8 mouse cellular contexts compared by ENCODE assay signal in genomic region chr7:87411373-87411772, GRCm38 (mm10).
DNase-seq lines count a peak whose midpoint lies in the region; ATAC-seq and TF ChIP-seq lines count a peak whose summit lies in the region.
"Not testable (repeated sequence)": the region's sequence is repeated elsewhere in the genome, so short reads cannot be mapped to it uniquely, and the experiment has no call there.

No protein-coding gene starts in this region.

- ATAC-seq in forebrain, postnatal 0 days; intestine, postnatal 0 days; limb, embryonic 14.5 days (ENCODE audit: low FRiP score, low read depth): not testable (repeated sequence)

- H3K36me3 ChIP-seq in forebrain, postnatal 0 days (ENCODE audit: insufficient read depth); intestine, postnatal 0 days (ENCODE audit: control insufficient read depth, insufficient read depth); limb, embryonic 14.5 days (ENCODE audit: control insufficient read depth, insufficient read depth, low read length): not testable (repeated sequence)

- H3K27me3 ChIP-seq in forebrain, postnatal 0 days (ENCODE audit: insufficient read depth, low read length); intestine, postnatal 0 days (replicated peaks; ENCODE audit: control insufficient read depth, insufficient read depth, low read length); limb, embryonic 14.5 days (ENCODE audit: control insufficient read depth, insufficient read depth, low read length): not testable (repeated sequence)

- H3K9me3 ChIP-seq in forebrain, postnatal 0 days (ENCODE audit: low read length); intestine, postnatal 0 days (ENCODE audit: control insufficient read depth); limb, embryonic 14.5 days (ENCODE audit: control insufficient read depth, low read length): not testable (repeated sequence)

- not testable (repeated sequence) for TF ChIP-seq CTCF in brain, embryonic 14.5 days (IDR thresholded peaks at IDR 0.05; ENCODE audit: borderline replicate concordance, extremely low read depth, insufficient read depth, insufficient read length)
- peak; percentile 54 for TF ChIP-seq CTCF in forebrain, postnatal 0 days (IDR thresholded peaks at IDR 0.05; ENCODE audit: low read depth)
- TF ChIP-seq CTCF in intestine, postnatal 0 days (IDR thresholded peaks at IDR 0.05; ENCODE audit: low read depth): peak; percentile 69

- H3K4me1 ChIP-seq in forebrain, postnatal 0 days (ENCODE audit: insufficient read depth); intestine, postnatal 0 days (replicated peaks; ENCODE audit: control insufficient read depth, insufficient read depth, low read length); limb, embryonic 14.5 days (ENCODE audit: control insufficient read depth, insufficient read depth, low read length): not testable (repeated sequence)

- 7% methylated on average over 4 of the region's 4 CpGs for WGBS in forebrain, postnatal 0 days
- 17% methylated on average over 4 of the region's 4 CpGs for WGBS in intestine, postnatal 0 days
- WGBS in limb, embryonic 14.5 days: 7% methylated on average over 4 of the region's 4 CpGs

- TF ChIP-seq POLR2A in brain, embryonic 14.5 days (IDR thresholded peaks at IDR 0.05; ENCODE audit: borderline replicate concordance, extremely low read depth, insufficient read depth, insufficient read length, poor library complexity, severe bottlenecking); limb, embryonic 14.5 days (IDR thresholded peaks at IDR 0.05; ENCODE audit: borderline replicate concordance, extremely low read depth, insufficient read depth, insufficient read length): not testable (repeated sequence)

- not testable (repeated sequence) for H3K27ac ChIP-seq in forebrain, postnatal 0 days (ENCODE audit: low read depth, low read length); intestine, postnatal 0 days (ENCODE audit: low read depth, low read length); limb, embryonic 14.5 days (replicated peaks; ENCODE audit: low read depth, low read length)

- DNase-seq in A20 (ENCODE audit: low read depth, low spot score) (peak; percentile 2), ZHBTc4 (ENCODE audit: low read depth, low spot score) (peak; percentile 59)
- DNase-seq in brain, embryonic 14.5 days (ENCODE audit: low read depth): peak; percentile 7
- not testable (repeated sequence) for DNase-seq in forebrain, postnatal 0 days
- DNase-seq in limb, embryonic 14.5 days (ENCODE audit: low spot score): peak; percentile 6
- peak; percentile 9 to 19 for DNase-seq in lung, postnatal 4 days
- peak; percentile 6 for DNase-seq in urinary bladder, postnatal 14 days (ENCODE audit: low spot score)

- H3K4me2 ChIP-seq in forebrain, postnatal 0 days (ENCODE audit: low read depth); intestine, postnatal 0 days (replicated peaks; ENCODE audit: low read depth); limb, embryonic 14.5 days (replicated peaks; ENCODE audit: low read depth, low read length, severe bottlenecking): not testable (repeated sequence)

- H3K4me3 ChIP-seq in forebrain, postnatal 0 days (ENCODE audit: low read depth, low read length); intestine, postnatal 0 days (ENCODE audit: low read depth, low read length); limb, embryonic 14.5 days (replicated peaks; ENCODE audit: low read length): not testable (repeated sequence)

- not testable (repeated sequence) for H3K9ac ChIP-seq in forebrain, postnatal 0 days; intestine, postnatal 0 days (ENCODE audit: low read depth, low read length); limb, embryonic 14.5 days (ENCODE audit: low read depth, low read length, severe bottlenecking)
